Mouse (Mus musculus) small intestine, adult 10 weeks (tissue): Measurements from ENCODE around the gene 3110040N11Rik. TPM values are rescaled to one million over a fixed set of nuclear protein-coding genes. Genes with fewer than 3 reads are reported as not detected.

ENCODE experiments used
- polyA plus RNA-seq: library from polyadenylated mRNA; stranded (reverse); fragments of 350-450 nt; fragmentation: Illumina TruSeq; extraction: RNeasy Lipid Tissue Mini Kit (QIAGEN cat#74804); gene quantifications from one replicate; pipeline ENCODE4 v1.2.3, GENCODE M21; 2014; ENCODE audit warnings: low replicate concordance

The 3110040N11Rik gene
- 6.1 TPM for polyA plus RNA-seq

DNA sequence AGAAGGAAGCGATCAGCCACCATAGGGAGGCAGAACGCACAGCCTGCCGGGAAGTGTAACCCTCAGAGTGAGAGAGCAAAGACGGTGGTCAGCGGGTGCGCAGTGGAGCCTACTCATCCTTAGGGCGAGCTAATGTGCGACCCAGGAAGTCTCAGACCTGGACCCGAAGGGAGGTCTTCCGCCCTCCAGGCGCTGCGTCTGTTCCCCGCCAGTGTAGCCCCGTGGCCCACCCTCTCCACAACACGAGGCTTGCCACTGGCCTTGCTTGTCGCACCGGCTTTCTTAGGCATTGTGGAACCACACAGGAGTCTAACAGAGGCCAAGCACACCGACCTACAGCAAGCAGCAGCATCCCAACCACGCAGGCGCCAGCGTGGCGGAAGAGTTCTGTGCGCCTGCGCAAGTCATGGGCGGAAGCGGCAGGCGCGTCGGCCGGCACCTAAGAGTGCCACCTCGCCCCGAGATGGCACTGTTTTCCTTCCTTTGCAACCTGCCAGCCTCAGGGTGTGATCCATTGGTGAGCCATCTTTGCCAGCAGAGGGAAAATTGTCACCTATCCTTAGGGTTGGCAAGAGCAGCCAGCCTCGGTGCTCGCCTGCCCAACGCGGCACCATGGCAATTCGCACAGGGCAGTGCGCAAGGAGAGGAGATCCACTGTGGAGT, at the start of gene 3110040N11Rik:
3110040N11Rik (minus strand) TSS at position 384 of the 663 bp plus-strand sequence.

DNA sequence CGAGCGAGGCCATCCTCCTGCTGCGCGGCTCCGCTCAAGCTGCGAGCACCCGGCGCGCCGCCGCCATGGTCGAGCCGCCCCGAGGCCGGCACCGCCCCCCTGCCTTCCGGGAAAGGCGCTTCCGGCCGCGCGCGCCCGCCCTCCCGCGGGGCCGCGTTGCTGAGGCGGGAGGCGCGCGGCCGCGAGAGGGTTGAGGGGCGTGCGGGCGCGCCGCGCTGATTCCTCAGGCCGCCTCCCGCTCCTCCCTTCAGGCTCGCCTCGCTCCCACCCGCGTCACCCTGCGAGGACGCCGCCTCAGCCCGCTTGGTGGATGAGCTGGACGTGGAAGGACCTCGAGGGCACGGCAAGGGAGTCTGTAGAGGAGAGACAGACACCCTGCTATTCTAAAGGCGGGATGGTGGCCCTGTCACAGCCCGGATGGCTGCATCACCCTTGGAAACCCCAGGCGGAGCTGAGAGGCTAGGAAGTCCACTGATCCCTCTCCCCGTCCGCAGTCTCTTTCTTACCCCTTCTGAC, 40.2 kb upstream of the 3110040N11Rik start, which contains the start of gene Btbd1:
Btbd1 (minus strand) TSS at position 53 of the 516 bp plus-strand sequence.

DNA sequence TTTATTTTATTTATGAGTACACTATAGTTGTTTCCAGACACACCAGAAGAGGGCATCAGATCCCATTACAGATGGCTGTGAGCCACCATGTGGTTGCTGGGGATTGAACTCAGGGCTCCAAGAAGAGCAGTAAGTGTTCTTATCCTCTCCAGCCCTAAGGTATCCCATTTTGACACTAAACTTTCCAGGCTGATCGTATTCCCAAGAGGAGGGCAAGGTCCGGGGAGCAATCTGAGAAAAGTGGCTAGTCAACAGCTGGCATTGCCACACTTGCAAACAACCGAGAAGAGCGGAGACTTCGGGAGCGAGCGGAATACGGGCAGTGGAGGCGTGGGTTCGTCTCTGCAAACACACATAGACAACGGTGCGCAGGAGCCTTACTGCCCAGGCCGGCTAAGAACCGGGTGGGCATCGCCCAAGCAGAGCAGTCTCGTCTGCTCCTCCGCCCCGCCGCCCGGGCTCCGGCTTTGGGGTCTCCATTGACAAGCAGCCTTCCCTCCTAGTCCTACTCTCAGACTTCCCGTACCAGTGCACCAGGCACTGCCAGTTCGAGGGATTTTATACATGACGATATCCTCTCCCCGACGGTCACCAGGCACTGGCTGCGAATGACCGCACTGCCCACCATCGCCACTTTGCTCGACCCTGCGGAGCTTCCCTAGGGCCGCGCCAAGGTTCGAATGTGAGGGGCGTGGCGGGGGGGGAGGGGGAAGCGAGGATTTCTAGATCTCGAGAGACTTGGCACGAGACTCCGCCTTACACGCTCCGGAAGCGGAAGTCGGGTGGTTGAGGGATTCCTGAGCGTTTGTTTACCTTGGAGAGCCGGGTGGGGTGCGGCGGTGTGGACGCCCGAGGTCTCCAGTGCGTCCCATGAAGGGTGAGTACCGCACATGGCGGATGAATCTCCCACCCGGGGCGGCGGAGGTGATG, 26.8 kb downstream of the 3110040N11Rik start, which contains the start of gene Ramac:
Ramac (plus strand) TSS at position 746 of the 930 bp plus-strand sequence.

Other genes with a start within 250 kb of the 3110040N11Rik start
- gene Fsd2, start 222.5 kb downstream of the 3110040N11Rik start, polyA plus RNA-seq = 0.22 TPM
- gene Whamm, start 218.2 kb downstream of the 3110040N11Rik start, polyA plus RNA-seq = 10.0 TPM
- 14.9 TPM for gene Homer2, start 82.0 kb downstream of the 3110040N11Rik start, polyA plus RNA-seq
- 190 TPM for gene Ramac, start 26.6 kb downstream of the 3110040N11Rik start, polyA plus RNA-seq
- 212 TPM for gene Btbd1, start 40.0 kb upstream of the 3110040N11Rik start, polyA plus RNA-seq
- not detected for gene Gm10160, start 66.3 kb upstream of the 3110040N11Rik start, polyA plus RNA-seq
- gene Tm6sf1, start 69.5 kb upstream of the 3110040N11Rik start, polyA plus RNA-seq = 27.4 TPM
- 11.5 TPM for gene Hdgfl3, start 145.0 kb upstream of the 3110040N11Rik start, polyA plus RNA-seq
- gene Bnc1, start 202.8 kb upstream of the 3110040N11Rik start, polyA plus RNA-seq = 0.19 TPM